Mouse (Mus musculus) brain, embryonic 14.5 days (tissue): Measurements from ENCODE around the gene Tbc1d7. TPM values are rescaled to one million over a fixed set of nuclear protein-coding genes. Genes with fewer than 3 reads are reported as not detected.

Experiments used
- DNase-seq: peaks from one replicate; pipeline ENCODE4 v3.0.0-alpha.2; 2011; ENCODE audit warnings: low read depth
- CTCF ChIP-seq: fragments of 200-500 bp; IDR thresholded peaks from 2 replicates; pipeline ENCODE4 v1.5.1; 2012; ENCODE audit warnings: inconsistent platforms, mild to moderate bottlenecking, moderate library complexity, borderline replicate concordance; ENCODE audit not compliant: insufficient read depth, insufficient read length; ENCODE audit errors: extremely low read depth
- POLR2A ChIP-seq: fragments of 200-500 bp; IDR thresholded peaks from 2 replicates; pipeline ENCODE4 v1.6.1; 2012; ENCODE audit warnings: mild to moderate bottlenecking, inconsistent platforms, borderline replicate concordance; ENCODE audit not compliant: poor library complexity, insufficient read depth, insufficient read length, severe bottlenecking; ENCODE audit errors: extremely low read depth
- polyA plus RNA-seq: library from polyadenylated mRNA; depleted of rRNA; stranded (reverse); fragments of >200 nt; gene quantifications from 2 replicates; pipeline ENCODE4 v1.2.3, GENCODE M21; 2012

The Tbc1d7 gene
- polyA plus RNA-seq, 1 experiment = 46.2 TPM

DNA sequence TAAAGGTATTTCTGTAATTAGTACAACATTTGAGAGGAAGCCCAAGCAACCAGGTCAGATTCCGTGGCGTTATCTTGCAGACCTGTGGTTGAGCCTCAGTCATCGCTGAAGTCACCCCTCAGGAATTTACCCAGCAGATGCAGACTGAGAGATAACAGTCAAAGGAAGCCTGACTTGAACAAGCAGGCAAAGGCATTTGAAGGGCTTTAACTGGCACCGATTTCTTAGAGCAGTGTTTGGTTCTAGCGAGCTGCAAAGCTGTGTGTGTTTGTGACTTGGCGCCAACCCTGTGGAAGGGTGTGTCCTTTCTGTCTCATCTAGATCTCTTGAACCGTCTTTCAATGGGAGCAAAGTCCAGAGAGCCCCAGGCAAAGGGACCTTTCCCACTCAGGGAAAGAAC, 22.0 kb upstream of the Tbc1d7 start:
- no peak for DNase-seq
- TF ChIP-seq CTCF = no peak
- TF ChIP-seq POLR2A = no peak

DNA sequence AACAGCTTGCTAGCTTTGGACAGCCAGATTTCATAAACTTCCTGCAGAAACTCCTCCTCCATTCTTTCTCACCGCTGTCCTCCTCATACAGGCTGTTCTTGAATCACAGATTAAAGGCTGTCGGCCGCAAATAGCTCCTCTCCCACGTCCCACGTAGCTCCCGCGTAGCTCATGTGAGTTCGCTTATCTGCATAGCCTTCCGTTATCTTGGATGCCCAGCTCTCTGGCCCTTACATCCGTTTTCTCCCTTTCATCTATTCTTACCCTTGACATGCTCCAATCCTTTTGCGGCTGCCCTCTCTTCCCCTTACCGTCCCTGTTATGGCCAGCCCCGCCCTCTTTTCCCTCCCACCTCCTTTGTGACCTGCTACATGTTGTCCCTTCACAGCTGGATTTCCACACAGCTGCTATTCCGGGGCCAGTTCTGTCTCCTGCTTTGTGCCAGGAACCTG, 20.5 kb upstream of the Tbc1d7 start:
- TF ChIP-seq POLR2A = no peak
- no peak for TF ChIP-seq CTCF
- DNase-seq = no peak

DNA sequence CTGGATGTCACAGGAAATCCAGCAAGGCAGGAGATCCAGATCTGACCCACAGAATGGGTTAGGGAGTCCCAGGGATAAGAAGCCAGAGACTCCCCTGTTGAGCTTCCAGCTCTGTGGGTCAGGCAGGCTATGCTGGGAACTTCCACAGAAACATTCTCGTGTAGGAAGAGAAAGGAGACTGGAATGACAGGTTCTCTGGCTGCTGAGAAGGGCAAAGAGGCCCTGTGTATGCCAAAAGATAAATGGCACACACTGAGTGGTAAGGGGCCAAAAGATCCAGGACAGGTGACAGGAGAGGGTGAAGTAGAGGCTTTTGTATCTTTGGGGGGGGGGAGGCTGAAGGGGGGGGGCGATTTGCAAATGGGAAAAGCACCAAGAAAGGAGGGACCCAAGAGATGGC, 20.0 kb upstream of the Tbc1d7 start:
- no peak for TF ChIP-seq POLR2A
- no peak for TF ChIP-seq CTCF
- no peak for DNase-seq

DNA sequence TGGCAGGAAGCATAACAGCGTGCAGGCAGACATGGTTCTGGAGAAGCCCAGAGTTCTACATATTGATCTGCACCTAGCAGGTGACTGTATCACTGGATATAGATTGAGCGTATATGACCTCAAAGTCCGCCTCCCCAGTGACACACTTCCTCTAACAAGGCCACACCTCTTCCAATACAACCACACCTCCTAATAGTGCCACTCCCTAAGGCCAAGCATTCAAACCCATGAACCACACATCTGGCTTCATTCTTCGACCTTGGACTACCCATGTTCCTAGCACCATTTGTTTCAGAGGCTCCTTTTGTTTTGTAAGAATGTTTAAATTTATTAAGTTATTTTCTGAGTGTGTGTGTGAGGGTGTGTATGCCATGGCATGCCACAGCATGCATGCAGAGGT, 16.4 kb upstream of the Tbc1d7 start:
- TF ChIP-seq POLR2A (no peak), CTCF (no peak)
- no peak for DNase-seq

DNA sequence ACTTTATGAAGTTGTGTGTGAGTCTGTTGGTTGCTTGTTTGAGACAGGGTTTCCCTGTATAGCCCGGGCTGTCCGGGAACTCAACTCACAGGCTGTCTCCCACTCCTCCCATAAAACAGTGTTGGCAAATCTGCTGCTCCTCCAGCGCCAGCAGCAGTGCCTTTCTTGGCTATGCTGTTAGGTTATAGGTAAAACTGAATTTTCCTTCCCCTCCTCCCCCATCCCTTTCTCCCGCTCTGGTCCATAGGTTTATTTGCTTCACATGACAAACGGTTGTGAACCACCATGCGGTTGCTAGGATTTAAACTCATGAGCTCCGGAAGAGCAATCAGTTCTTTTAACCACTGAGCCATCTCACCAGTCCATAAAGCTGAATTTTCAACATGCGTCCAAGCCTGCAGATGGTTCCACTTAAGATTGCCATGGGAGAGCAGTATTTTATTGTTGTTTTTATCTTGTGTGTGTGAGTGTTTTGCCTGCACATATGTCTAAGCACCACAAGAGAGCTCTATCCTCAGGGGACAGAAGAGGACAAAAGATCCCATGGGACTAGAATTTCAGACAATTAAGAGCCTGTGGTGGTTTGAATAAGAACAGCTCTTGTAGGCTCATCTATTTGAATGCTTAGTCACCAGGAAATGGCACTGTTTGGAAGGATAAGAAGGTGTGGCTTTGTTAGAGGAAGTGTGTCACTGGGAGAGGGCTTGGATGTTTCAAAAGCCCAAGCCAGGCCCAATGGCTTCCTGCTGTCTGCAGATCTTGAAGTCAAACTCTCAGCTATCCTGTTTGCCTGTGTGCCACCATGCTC, 12.2 kb upstream of the Tbc1d7 start:
- DNase-seq = peak; percentile 45
- no peak for TF ChIP-seq POLR2A
- no peak for TF ChIP-seq CTCF

DNA sequence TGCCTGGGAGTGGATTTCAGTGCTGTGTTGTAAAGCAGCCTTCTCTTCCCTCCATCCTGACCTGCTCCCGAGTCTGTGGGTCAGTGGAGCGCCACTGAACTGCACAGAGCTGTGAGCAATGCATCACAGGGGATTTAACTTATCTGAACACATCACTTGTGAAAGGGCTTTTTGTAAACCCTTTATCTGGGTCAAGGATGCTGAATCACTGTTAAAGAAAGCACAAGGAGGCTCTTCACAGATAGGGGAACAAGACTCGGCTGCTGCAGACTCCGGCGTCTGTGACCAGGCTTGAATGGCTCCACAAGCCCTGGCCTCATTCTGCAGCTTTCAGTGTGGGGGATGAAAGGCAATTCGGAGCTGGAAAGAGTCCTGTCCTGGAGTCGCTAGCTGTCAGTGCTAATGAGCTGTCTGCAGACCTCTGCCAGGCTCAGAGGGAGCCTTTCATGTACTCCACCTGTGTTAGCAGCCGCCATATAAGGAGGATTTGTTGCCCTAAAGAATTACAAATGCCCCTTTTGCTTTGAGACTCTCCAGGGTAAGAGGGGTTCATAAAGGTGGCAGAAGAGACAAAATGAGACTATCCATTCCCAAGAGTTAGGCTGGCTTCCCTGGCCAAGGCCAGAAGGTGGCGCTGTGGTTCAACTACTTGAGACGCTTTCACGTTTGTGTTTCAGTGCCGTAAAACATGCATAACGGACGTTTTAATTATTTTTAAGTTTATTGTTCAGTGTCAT, 11.3 kb upstream of the Tbc1d7 start:
- TF ChIP-seq CTCF (peak; percentile 90), POLR2A (no peak)
- peak; percentile 93 for DNase-seq

DNA sequence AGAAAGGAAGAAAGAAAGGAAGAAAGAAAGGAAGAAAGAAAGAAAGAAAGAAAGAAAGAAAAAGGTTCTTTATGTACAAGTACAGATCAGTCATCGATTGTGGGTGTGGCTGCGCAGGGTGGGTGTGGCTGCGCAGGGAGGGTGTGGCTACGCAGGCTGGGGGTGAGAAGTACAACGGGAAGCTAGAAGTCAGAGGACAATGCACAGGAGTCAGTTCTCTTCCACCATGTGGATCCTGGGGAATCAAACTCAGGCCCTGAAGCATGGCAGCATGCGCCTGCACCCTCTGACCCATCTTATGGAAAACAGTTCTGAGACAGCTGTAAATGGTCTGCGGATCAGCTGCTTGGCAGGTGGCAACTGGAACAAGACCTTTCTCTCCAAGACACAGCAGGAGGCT, 9.8 kb upstream of the Tbc1d7 start:
- TF ChIP-seq CTCF (no peak), POLR2A (no peak)
- DNase-seq = no peak

DNA sequence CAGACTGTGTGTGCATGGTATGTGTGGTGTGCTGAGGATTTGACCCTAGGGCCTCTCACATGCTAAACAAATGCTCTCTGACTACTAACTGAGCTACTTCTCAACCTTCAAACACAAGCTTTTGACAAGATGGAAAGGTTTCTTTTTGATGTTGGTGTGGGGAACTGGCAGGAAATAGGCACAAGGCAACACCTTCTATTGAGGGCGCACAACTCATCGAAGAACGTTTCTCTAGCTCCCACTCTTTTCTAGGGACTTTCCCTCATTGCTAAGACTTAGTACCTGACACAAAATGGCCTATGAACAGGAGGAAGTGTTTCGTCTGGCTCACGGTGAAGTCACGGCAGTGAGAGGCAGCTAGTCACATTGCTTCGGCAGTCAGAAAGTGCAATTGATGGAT, 6.0 kb upstream of the Tbc1d7 start:
- DNase-seq = no peak
- TF ChIP-seq CTCF (no peak), POLR2A (no peak)

DNA sequence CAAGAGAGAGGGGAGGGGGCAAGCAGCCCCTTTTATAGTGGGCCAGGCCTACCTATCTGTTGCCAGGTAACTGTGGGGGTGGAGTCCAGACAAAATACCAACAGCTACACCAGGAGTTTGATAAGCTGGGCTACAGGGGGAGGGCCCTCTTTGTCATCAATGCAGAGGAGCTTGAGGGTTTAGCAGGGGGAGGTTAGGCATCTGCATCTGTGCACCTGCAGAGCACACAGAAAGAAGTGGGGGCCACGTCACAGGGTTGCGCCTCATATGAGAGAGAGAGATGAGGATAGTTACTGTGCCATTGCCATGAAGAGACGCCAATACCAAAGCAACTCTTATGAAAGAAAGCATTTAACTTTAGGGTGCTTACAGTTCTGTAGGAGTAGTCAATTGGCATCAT, 5.4 kb upstream of the Tbc1d7 start:
- TF ChIP-seq CTCF (no peak), POLR2A (no peak)
- no peak for DNase-seq

DNA sequence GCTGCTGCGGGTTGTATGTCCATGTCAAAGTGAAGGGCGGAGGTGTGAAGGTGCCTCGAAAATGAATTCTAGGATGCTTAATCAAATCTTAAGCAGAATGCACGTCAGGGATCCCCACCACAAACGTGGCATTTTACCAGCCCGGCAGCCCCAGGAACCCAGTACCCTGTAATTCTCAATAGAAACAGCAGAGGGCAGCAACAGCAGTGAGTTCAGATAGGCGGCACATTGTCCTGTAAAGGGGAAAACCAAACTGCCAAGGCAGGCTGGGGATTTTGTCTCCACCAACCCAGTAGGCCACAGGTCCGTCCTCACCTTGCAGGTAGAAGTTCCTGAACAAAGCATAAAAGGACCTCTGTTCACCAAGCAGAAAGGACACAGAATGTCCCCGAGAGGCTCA, 2.0 kb upstream of the Tbc1d7 start:
- peak; percentile 72 for DNase-seq
- peak; percentile 78 for TF ChIP-seq CTCF
- TF ChIP-seq POLR2A = no peak

DNA sequence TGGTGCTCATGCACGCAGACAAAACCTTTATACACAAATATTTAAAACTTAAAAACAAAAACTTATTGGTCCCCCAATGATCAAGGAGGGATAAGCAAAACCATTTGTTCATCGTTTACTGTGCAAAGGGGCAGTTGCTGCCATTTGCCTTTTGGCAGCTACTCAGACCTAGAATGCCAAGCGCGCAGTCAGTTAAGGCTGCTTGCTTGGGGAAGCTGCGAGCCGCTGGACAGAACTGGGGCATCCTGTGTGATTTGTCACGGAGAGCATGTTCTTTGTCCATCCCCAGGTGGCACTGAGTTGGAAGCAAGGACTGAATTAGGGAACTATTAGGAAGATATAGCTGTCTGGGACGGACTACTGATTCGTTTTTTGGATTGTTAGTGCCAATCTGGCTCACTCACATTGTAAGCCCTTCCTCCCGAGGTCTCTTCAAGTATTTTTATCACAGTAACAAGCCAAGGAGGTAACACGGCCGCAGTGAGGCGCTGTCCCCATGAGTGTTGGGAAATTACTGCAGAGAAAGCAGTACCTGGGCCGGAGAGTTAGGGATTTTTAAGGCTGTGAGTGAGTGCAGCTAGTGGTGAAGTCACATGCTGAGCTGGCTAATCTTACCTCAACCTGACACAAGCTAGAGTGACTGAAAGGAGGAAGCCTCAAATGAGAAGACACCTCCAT, 874 bp upstream of the Tbc1d7 start:
- DNase-seq = peak; percentile 18
- TF ChIP-seq POLR2A = no peak
- no peak for TF ChIP-seq CTCF
